Mouse (Mus musculus) c-Kit-positive CD71-positive TER-119-positive erythroid progenitor cells, embryonic 14.5 days (primary cell): ENCODE data around the gene Ptpro.

Source experiments
- DNase-seq: peaks from one replicate; pipeline ENCODE4 v3.0.0-alpha.2; 2013; ENCODE audit warnings: low spot score

Gene Ptpro

DNA sequence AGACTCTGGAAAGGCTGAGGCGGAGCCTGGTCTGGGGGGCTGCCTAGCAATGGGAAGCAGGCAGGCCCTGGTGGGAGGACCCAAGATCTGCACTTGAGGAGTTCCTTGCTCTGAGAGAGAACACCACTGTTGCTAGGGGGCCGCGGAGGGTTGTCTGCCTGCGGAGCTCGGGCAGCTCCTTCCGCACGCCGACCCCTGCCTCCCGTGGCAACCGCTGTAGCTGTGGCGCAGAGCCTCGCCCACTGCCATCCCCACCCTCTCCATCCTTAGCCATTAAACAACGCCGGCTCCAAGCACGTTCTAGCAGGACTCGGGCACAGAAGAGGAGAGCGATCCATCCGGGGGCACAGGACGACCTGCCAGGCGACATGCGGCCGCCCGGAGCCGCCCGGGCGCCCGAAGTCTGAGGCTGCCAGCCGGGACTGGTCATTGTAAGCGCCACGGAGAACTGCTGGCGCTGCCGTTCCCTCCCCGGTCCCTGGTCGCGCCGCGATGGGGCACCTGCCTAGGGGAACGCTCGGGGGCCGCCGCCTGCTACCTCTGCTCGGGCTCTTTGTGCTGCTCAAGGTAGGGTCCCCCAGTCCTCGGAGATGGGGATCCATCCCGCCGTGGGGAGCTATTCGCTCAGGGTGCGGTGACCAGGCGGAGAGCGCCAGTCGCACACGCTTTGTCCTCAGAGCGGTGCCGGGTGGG is at the start of gene Ptpro:
TSS of gene Ptpro (plus strand) at position 126 of the 693 bp plus-strand sequence.
- no peak for DNase-seq

DNA sequence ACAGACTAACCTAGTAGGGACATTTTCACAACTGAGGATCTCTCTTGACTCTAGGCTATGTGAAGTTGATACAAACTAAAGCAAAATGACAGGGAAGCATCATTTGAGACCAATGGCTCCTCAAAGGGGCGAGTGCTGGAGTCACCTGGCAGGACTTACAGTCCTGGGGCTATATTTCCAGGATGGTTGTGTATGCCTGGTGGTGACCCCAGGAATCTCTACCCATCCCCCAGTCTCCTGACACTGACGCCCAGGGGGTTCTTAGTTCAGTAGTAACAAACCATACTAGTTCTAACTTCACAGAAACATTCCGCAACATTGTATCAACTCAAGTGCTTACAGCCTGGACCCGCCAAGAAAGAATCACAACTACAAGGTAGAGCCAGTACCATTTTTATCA is 49.5 kb upstream of the Ptpro start:
- DNase-seq, result no peak

DNA sequence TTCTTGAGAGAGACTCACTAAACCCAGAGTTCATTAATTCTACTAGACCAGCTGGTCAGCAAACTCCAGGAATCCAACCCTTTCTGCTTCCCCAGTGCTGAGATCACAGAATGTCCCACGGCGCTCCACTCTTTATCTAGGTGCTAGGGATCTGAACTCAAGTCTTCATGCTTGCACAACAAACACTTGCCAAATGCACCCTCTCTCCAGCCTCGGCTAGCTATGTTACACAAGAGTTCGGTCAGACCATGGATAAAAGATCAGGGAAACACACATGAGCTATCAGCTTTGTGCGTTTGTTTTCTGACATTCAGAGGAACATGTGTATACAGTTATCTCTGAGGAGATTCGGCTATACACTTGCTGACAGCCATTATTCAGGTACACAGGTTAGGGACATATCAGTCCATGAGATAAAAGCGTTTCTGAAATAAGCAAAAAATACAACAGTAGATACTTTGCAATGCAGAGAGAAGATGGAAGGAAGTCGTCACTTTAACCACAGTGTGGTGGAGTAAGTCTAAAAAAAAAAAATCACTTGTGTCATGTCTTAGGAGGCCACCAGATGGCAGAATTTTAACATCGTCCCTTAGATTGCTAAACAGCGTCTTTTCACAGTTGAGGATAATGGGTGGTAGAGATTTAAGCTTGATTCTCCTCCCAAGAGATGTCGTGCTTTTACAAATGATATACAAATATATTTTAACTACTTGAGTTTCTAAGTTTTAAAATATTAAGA is 46.3 kb upstream of the Ptpro start:
- no peak for DNase-seq

DNA sequence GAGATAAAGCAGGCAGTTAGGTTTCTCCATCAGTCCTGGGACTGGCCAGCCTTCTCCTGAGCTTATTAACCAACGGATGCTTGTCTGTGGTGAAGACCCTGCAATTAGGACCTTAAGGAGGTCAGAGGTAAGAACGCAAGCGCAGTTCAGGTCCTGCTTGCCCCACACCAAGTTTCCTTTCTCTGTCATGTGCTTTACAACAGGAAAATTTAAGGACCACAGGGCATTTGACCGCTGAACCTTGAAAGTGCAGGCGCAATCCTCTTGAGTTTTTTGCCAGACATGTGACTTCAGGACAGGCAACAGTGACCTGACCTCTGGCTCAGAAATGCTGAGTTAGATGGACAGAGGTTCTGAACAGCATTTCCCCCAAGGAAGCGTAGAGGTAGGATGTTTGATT is 45.0 kb upstream of the Ptpro start:
- no peak for DNase-seq

DNA sequence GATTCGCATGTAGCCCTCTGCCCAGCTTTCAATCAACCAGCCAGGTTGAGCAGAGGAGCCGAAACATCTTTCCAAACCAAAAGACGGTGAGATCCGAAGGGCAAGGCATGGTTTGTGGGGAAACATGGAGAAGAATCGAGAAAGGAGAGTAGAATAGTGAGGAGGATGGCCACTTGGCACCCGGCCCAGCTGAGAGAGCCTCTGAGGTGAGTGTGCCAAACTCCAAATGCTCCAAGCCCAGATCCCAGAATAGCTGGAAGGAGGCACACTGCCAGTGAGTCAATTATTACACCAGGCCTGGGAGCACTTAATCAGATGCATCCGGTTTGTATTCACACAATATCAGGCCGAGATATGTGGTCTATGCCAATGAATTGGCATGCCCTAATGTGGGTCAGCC is 42.1 kb upstream of the Ptpro start:
- no peak for DNase-seq

DNA sequence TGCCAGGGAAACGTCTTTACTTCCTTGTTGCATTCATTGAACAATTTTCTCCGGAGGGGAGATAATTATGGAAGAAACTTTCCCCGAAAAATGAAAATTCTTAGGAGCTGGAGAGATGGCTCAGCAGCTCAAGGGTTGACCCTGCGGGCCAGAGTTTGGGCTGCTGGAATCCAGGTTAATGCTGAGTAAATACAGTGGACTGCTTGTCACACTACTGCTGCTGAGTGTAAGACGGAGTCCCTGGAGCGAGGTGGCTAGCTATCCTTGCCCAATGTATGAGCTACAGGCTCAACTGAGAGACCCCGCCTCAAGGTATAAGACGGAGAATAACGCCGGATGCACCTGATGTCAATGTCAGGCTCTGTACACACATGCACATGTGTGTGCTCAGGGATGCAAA is 41.1 kb upstream of the Ptpro start:
- no peak for DNase-seq

DNA sequence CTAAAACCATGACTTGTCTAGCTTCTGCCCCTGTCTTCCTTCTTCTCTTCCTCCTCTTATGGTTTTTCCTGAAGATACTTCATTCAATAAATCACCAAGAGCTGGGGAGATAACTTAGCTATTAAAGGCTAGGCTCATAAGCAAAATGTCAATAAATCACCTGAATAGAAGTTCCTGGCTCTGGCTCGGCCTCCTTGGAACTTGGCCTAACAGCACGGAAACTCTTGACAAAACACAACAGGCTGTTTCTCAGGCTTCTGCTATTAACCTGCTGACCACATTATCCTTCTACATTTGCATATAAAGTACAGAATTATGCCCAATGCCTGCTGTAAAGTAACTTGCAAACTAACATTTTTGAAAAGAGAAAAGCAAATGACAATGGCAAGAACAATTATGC is 40.7 kb upstream of the Ptpro start:
- DNase-seq, result no peak

DNA sequence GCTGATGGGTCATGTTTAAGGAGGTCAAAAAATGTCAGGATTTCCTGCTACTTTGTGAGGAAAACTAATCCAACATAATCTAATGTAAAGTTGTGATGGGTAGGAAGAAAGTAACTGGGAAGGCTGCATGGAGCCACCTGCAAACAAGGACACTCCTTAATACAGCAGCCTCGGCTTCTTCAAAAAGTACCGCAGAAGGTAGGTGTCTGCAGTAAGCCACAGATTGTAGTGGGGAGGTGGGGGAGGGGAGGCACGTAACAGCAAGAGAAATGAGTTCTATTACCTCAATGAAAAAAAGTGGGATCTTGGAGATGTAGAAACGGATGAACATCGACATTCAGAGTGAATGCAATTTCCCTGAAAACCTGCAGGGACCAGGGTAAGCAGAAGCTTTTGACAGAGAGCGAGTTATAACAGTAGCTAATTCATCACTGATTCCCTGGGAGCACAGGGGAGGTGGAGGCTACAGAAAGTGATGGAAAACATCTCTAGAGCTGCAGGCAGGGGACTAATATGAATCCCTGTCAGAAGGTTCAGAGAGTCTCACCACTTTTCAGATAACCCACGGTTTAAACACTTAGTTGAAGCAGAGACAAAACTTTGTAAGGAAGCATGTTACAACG is 34.2 kb upstream of the Ptpro start:
- DNase-seq, result no peak

DNA sequence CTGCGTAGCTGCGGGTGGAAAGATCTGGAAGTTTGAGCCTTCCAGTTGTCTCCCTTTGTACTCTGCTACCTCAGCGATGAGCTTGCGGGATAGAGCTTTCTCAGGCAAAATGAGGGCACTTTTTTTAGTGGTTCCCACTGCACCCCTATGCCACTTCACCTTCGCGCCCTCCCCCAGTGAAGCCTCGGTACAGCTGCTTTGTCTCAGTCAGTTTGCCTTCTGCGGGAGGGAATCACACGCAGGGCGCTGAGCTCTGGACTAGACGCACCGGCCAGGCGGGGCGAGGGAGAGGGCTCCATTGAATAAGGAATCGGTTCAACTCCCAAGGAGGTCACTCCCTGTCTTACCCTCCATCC is 746 bp downstream of the Ptpro start:
- no peak for DNase-seq

DNA sequence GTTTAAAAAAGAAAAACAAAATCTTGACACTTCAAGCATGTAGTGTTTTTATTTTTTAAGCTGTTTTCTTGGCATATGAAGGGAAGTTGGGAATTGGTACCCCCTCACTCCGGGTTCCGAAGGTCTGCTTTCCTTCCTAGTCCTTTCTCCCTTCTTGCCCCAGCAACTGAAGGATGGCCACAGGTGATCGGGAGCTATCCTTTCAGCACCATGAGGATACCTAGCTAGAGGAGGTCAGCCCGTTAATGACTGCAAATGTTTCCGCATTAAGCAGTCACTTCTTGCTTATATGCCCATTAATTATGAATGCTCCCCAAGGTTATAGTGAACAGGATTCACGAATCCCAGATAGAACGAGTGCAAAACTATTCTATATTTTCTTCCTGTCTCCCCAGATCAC is 1.3 kb downstream of the Ptpro start:
- no peak for DNase-seq

DNA sequence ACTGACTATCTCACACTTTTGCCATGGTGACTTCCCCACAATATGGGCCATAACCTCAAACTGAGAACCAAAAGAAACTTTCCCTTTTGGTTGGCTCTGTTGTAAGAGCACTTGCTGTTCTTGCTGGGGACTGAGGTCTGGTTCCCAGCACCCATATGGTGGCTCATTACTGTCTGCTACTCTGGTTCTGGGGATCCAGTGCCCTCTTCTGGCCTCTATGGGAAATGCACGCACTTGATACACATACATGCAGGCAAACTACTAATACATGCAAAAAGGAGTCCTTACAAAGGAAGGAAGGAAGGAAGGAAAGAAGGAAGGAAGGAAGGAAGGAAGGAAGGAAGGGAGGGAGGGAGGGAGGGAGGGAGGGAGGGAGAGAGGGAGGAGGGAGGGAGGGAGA is 8.9 kb downstream of the Ptpro start:
- no peak for DNase-seq

DNA sequence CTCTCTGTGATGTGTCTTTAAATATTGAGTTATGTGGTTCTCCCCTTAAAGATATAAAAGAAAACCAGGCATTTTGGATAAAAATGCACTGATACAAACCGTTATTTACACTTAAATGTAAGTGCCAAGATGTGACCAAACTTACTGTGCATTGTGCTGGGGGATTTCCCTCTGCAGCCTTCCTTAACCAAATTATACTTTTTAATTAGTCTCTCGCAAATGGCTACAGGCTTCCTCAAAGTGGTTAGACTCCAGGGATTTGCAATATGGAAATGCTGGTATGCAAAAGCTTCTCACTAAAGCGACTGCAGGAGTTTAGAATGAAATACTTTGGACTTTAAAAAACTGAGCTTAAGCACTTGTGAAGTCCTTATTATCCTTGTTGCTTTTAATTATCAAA is 10.0 kb downstream of the Ptpro start:
- DNase-seq, result no peak

DNA sequence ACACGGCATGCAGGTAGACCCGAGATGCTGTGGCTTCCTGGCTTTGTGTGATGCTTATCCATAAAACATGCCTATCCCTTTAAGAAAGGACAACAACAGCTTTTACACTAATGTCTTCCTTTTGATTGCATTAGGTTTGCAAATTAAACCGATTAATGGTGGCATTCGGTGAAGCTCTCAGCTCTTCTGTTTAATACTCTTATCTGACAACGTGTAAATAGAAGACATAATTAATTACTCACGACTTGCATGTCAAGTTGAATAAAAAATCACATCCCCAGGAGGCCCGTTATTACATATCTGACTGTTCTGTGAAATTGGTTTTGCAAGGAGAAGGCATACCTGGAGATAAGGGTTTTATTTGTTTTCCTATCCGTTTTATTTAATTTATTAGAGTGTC is 15.9 kb downstream of the Ptpro start:
- no peak for DNase-seq

DNA sequence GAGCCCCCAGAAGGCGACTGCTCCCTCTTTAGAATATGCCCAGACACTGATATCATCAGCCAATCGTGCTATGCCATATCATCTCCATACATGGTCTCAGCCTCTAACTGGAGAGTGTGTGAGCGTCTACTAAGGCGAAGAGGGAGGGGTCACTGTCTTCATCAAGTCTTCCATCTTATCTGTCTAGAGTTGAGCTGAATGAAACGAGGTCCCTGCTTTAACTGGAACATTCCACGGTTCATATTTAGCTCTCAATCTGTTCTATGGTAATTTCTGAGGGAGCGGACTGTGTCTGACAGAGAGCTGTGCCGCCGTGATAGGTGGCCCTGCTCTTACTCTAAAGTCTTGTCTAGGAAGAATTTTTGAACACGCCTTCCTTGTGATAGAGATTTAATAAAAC is 16.5 kb downstream of the Ptpro start:
- DNase-seq, result no peak

DNA sequence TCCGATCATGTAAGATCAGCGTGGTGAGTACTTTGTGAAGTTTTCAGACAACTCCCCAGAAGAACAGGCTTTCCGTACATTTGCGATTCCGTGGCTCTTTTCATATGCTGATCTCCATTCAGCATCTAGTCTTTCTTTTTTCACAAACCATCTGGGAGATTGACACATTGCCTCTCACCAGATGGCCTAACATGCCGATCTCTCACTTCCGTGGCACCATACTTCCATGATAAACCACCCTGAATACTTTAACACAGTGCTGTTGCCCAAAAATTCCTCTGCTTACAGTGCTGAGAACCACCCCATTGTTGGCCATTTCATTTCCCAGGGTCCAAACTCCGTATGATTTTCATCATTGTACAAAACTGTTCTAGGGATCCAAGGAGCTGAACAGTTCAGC is 20.4 kb downstream of the Ptpro start:
- no peak for DNase-seq

DNA sequence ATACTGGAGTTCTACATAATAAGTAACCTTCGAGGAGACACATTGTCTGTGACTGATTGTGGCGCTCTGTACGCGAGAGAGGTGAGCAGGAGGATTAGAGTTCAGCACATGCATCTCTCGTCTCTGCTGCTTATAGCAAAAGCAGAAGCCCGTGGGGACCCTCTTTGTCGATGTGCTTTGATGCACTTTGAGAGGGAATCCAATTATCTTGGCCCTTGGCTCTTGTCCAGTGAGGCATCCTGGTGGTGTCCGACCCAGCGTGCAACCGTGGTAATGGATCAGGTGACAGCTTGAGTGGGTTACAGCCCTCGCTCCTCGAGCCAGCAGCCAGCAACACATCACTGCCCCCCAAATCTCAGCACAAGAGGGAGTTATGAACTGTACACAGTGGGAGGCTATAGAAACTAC is 25.5 kb downstream of the Ptpro start:
- no peak for DNase-seq

DNA sequence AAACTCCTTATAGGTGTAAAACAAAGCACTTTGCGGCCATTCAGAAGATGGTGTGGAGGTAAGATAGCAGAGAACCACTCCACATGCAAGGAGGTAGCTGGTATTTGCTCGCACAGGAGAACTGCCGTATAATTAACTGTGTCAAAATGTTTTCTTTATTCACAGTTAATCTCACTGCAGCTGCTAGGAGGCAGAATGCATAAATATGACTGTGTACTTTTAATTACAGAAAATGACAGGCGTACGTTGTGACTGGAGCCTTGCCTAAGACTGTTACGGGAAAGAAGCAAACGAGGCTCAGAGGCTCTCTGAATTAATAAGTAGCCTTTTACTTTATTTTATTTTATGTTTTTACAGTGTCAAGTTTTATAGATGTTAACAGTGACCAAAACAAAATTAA is 27.5 kb downstream of the Ptpro start:
- no peak for DNase-seq

DNA sequence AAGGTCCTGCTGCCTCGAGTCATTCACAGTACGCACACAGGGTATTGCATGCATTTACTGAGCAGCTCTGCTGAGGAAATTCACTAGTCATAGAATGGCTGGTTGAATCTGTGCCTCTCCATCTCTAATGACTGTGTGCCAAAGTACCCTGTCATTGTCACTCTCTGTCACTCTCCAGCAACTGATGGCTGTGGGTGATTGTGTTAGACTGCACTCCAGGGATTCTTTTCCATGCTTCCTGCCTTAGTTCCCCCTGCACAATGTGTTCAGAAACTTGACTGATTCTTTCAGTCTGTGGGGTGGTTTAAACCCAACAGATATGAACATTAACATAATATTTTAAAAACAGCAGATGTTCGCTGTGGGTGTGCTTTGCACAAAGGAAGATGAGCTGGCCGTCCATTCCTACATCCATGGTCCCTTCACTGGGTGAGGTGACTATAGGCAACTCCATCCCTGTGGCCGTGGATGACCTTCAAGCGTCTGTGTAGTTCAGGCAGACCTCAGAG is 29.5 kb downstream of the Ptpro start:
- DNase-seq, result no peak

DNA sequence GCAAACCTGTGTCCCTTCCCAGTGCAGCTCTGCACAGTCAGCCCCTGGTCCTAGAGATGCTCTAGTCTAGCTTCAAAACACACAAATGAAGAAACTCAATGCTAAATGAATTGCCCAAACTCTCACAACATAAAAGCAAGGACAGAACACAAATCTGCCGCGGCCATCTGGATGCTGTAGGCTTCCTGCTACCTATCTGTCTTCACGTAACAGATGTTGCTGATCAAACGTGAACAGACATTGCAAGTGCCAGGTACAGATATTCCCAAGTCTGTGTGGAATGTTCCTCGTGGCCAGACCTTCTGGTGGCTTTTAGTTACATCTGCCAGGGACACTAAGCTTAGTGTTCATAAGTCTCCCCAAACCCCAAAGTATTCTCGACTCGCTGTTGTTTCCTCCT is 29.9 kb downstream of the Ptpro start:
- DNase-seq, result no peak

DNA sequence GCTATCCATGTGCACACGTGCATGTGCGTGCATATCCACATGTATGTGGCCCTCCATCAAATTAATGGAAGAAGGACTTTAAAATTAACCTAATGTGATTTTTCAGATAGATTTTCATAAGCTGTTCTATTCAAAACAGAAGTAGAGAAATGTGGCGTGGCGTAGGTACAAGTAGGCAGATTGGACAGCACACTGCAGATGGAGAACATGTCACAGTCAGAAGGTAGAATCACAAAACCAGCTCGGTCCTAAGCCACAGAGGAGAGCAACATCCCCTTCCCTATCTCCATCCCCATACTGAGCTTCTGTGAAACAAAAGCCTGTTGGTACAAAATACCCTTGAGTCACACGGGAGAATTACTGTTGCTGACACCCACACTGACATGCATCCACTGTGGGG is 34.3 kb downstream of the Ptpro start:
- DNase-seq, result no peak

DNA sequence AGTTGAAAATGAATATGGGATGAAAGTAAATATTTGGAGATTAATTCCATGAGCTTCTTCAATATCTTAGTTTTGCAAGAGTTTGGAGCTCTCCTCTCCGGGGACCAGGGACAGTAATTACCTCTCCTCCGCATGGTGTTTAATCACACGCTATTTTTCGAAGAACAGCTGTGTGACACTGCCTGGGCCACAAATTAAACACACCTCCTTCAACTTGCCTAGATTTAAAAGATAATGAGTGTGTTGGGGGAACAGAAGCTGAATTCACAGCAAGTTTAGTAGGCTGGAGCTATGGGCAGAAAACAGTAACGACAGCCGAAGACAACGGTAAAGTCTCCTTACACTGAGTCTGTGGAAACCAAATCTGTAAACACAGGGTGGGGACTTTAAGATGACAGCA is 35.7 kb downstream of the Ptpro start:
- no peak for DNase-seq

DNA sequence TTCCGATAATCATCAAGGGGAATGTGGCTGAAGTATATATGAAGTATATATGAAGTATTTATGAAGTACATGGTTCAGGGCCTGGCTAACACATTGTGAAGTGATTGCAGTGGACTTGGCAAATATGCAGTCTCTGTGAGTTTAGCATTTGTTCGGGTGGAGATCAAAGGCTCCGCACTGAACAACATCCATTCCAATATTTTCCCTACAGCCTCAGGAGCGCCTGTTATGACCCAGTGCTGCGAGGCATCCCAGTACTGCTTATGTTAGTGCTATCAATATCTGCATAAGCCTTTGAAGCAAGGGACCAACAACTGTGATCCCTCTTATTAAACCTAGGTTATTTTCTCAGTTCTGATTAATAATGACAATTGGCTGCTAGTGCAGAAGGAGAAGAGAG is 36.1 kb downstream of the Ptpro start:
- no peak for DNase-seq

DNA sequence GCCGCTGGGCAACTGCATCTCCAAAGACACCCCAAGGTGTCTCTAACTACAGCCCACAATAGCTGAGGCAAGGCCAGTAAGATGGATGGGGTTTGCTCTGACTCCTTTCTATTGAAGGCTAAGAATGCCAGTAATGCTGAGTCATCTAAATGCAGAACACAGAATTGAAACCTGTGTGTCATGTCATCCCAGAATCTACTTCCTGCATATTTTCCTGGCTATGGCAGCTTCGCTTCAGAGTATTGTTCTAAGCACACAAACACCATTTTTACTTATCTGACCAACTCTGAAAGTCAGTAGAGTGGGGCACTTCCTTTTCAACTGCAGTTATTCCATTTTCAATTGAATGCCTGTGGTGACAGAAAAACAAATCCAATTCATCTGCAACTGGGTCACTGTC is 40.3 kb downstream of the Ptpro start:
- DNase-seq, result no peak
